Mouse (Mus musculus) midbrain, embryonic 16.5 days (tissue): ENCODE results near the gene Otud7b. TPM values are rescaled to one million over a fixed set of nuclear protein-coding genes. Genes with fewer than 3 reads are reported as not detected.
"Not testable (repeated sequence)": the region's sequence is repeated elsewhere in the genome, so short reads cannot be mapped to it uniquely, and the experiment has no call there.

ENCODE experiments used
- ATAC-seq: fragments of 200-750 bp; cut with Nextera tagmentation; 2 replicates; pipeline ENCODE4 v1.8.0; 2017; ENCODE audit warnings: moderate TSS enrichment
- H3K27ac ChIP-seq: fragments of 300-500 bp; sonication (generic); 2 replicates; pipeline ENCODE4 v1.5.1; 2014; ENCODE audit warnings: mild to moderate bottlenecking, low read length, mixed read lengths
- H3K27me3 ChIP-seq: fragments of 300-500 bp; sonication (generic); 2 replicates; pipeline ENCODE4 v1.6.1; 2014; ENCODE audit warnings: low read depth, low read length, mixed read lengths; ENCODE audit not compliant: control insufficient read depth, insufficient read depth
- H3K36me3 ChIP-seq: fragments of 300-500 bp; sonication (generic); 2 replicates; pipeline ENCODE4 v1.6.1; 2014; ENCODE audit warnings: mild to moderate bottlenecking, low read length, moderate library complexity, mixed read lengths; ENCODE audit not compliant: control insufficient read depth, insufficient read depth
- H3K4me1 ChIP-seq: fragments of 300-500 bp; sonication (generic); 2 replicates; pipeline ENCODE4 v1.6.1; 2014; ENCODE audit warnings: mild to moderate bottlenecking, low read length, mixed read lengths; ENCODE audit not compliant: control insufficient read depth, insufficient read depth
- H3K4me2 ChIP-seq: fragments of 300-500 bp; sonication (generic); 2 replicates; pipeline ENCODE4 v1.6.1; 2014; ENCODE audit warnings: mild to moderate bottlenecking, low read length, mixed read lengths
- H3K4me3 ChIP-seq: fragments of 300-500 bp; sonication (generic); 2 replicates; pipeline ENCODE4 v1.5.1; 2014; ENCODE audit warnings: low read depth, mild to moderate bottlenecking, low read length, moderate library complexity, mixed read lengths
- H3K9ac ChIP-seq: fragments of 300-500 bp; sonication (generic); 2 replicates; pipeline ENCODE4 v1.6.1; 2014; ENCODE audit warnings: low read depth, low read length, mixed read lengths
- H3K9me3 ChIP-seq: fragments of 300-500 bp; sonication (generic); replicated peaks from 2 replicates; pipeline ENCODE4 v1.6.1; 2014; ENCODE audit warnings: mild to moderate bottlenecking, low read length, mixed read lengths; ENCODE audit not compliant: control insufficient read depth, poor library complexity, severe bottlenecking
- WGBS: fragments of 180-500 bp; shearing (Covaris S2); extraction: QIAGEN DNeasy Blood & Tissue Kit; methylation state at CpG from one replicate; pipeline ENCODE4 v1.1.7; 2014; 5-methylcytosine and 5-hydroxymethylcytosine counted together
- polyA plus RNA-seq: library from polyadenylated mRNA; unstranded; fragments of >200 nt; fragmentation: Nextera tagmentation; extraction: Ambion mirVana; gene quantifications from 2 replicates; pipeline ENCODE4 v1.2.1, GENCODE M21; 2015

Gene Otud7b
- polyA plus RNA-seq, 1 experiment from 2014 or later, result 7.0 TPM

DNA sequence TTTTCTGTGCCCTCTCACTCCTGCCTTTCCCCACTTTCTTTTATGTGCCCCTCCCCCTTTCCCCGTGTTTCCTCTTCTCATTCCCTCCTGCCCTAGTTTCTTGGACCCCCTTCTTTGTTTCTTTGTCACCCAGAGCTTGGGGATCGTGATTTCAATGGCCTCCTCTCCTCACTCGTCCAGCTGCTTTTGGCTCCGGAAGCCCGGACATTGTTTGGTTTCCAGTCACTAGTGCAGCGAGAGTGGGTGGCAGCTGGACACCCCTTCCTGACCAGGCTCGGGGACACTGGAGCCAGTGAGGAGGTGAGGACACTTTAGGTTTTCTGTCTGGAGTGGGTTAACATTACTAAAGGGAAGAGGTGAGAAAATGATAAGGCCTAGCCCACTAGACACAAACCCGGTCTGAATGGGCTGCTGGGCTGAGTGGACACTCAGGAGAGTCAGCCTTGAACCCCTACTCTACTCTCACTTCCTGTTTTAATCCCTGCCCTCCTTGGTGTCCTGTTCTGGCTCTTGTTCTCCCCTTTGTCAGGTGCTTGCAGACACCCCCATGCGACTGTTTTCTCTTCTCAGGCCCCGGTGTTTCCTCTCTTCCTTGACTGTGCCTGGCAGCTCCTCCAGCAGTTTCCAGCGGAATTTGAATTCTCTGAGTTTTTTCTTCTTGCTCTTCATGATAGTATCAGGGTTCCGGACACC is 64.3 kb downstream of the Otud7b start:
- WGBS, result 65% methylated on average over 12 of the region's 12 CpGs
- Histone ChIP-seq H3K4me1 (peaks cover 18% of the 10 kb centered on the region), H3K4me3 (no peak overlapping the region), H3K4me2 (no peak overlapping the region), H3K9me3 (no peaks in the 10 kb centered on the region), H3K27ac (no peak overlapping the region), H3K9ac (no peak overlapping the region), H3K36me3 (no peaks in the 10 kb centered on the region), H3K27me3 (no peaks in the 10 kb centered on the region)
- no peak for ATAC-seq

GRCm38 (mm10) chr3:96170276-96170675 is 65.9 kb downstream of the Otud7b start:
- H3K27me3 ChIP-seq, result no peaks in the 10 kb centered on the region
- 0 out of 2 replicates have a peak overlapping the region, but pooled peaks have one; percentile 4 for H3K9ac ChIP-seq
- H3K9me3 ChIP-seq, result no peaks in the 10 kb centered on the region
- no peak overlapping the region for H3K27ac ChIP-seq
- H3K4me2 ChIP-seq, result no peak overlapping the region
- no peak overlapping the region for H3K4me3 ChIP-seq
- no peak for ATAC-seq
- H3K36me3 ChIP-seq, result peaks cover 8% of the 10 kb centered on the region; the same call in 1 of the 2 replicates
- H3K4me1 ChIP-seq, result peaks cover 31% of the 10 kb centered on the region
- WGBS, result 84% methylated on average over 4 of the region's 4 CpGs

DNA sequence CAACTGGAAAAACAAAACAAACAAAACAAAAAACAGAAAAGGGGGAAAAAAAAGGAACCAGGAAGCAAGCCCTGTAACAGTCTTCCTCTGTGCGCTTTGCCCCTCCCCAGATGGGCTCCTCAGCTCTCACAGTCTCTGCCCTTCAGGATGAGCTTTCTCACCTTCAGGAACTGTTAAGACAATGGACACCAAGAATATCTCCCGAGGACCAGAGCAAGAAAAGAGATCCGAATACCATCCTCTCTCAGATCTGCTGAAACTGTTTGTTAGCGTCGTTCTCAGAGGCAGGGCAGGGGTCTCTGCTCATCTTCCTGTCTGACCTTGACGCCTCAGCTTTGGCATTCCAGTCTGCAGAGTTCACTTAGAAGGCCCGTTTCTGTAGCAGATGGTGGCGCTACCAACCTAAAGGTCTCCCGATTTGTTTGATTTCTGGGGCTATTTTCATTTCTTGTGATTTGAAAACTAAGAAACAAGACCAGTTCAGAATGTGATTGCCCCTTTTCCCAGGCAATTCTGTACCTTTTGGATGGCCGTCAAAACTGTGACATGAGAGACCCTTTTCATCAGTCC is 66.7 kb downstream of the Otud7b start:
- H3K36me3 ChIP-seq, result peaks cover 10% of the 10 kb centered on the region; the same call in 1 of the 2 replicates
- peak overlapping the region; percentile 26; the same call in 1 of the 2 replicates for H3K9ac ChIP-seq
- peak overlapping the region; percentile 99 for H3K27ac ChIP-seq
- WGBS, result 72% methylated on average over 10 of the region's 10 CpGs
- ATAC-seq, result no peak
- no peaks in the 10 kb centered on the region for H3K27me3 ChIP-seq
- peak overlapping the region; percentile 73 for H3K4me2 ChIP-seq
- peaks cover 31% of the 10 kb centered on the region for H3K4me1 ChIP-seq
- H3K9me3 ChIP-seq, result no peaks in the 10 kb centered on the region
- H3K4me3 ChIP-seq, result peak overlapping the region; percentile 64

GRCm38 (mm10) chr3:96171583-96172196 is 67.4 kb downstream of the Otud7b start:
- H3K27me3 ChIP-seq, result no peaks in the 10 kb centered on the region
- peak overlapping the region; percentile 73 for H3K4me2 ChIP-seq
- no peaks in the 10 kb centered on the region for H3K9me3 ChIP-seq
- H3K9ac ChIP-seq, result peak overlapping the region; percentile 79
- peak overlapping the region; percentile 99 for H3K27ac ChIP-seq
- ATAC-seq, result no peak; the same call in 1 of the 2 replicates
- peaks cover 12% of the 10 kb centered on the region; the same call in 1 of the 2 replicates for H3K36me3 ChIP-seq
- 19% methylated on average over 18 of the region's 18 CpGs for WGBS
- H3K4me3 ChIP-seq, result peak overlapping the region; percentile 64
- H3K4me1 ChIP-seq, result peaks cover 31% of the 10 kb centered on the region

- peak within 1 kb of the TSS; percentile 64 for H3K4me3 ChIP-seq
- no peaks in the 10 kb centered on the region for H3K9me3 ChIP-seq
- peak within 1 kb of the TSS; percentile 79 for H3K9ac ChIP-seq
- peaks cover 14% of the 10 kb centered on the region for H3K36me3 ChIP-seq
- no peaks in the 10 kb centered on the region for H3K27me3 ChIP-seq
- H3K4me2 ChIP-seq, result peak within 1 kb of the TSS; percentile 94
- H3K4me1 ChIP-seq, result peaks cover 31% of the 10 kb centered on the region
- under 1% methylated on average over 56 of the region's 58 CpGs for WGBS
- peak within 1 kb of the TSS; percentile 99 for H3K27ac ChIP-seq
- ATAC-seq, result peak; percentile 94
Measured at GRCm38 (mm10) chr3:96172197-96173178, 68.2 kb downstream of the Otud7b start, which contains the start of gene Sf3b4. Sf3b4 (plus strand) TSS chr3:96172332.

- peak overlapping the region; percentile 64 for H3K4me3 ChIP-seq
- no peak for ATAC-seq
- H3K27me3 ChIP-seq, result no peaks in the 10 kb centered on the region
- H3K4me1 ChIP-seq, result peaks cover 31% of the 10 kb centered on the region
- WGBS, result 37% methylated on average over 7 of the region's 7 CpGs
- H3K36me3 ChIP-seq, result peaks cover 19% of the 10 kb centered on the region
- no peak overlapping the region for H3K27ac ChIP-seq
- peak overlapping the region; percentile 94 for H3K4me2 ChIP-seq
- H3K9ac ChIP-seq, result peak overlapping the region; percentile 78
- no peaks in the 10 kb centered on the region for H3K9me3 ChIP-seq
Measured at GRCm38 (mm10) chr3:96173185-96173584, 68.9 kb downstream of the Otud7b start.

DNA sequence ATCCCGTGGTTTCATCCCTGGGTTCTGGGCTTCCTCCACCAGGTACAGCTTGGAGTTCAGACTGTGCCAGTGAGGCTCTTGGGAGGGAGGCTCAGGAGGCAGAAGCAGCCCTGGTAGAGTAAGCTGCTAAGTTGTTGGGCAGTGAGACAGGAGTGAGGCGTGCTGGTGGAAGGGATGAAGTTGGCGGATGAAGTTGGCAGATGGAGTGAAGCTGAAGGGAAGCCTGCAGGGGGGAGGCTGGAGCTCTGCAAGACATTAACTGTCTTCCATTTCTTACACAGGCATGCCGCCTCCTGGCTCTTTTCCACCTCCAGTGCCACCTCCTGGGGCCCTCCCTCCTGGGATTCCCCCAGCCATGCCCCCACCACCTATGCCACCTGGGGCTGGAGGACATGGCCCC is 69.7 kb downstream of the Otud7b start:
- ATAC-seq, H3K4me2 ChIP-seq, H3K4me3 ChIP-seq, H3K27ac ChIP-seq, H3K27me3 ChIP-seq, H3K9me3 ChIP-seq, H3K9ac ChIP-seq: not testable (repeated sequence)
- peaks cover 31% of the 10 kb centered on the region for H3K4me1 ChIP-seq
- peaks cover 23% of the 10 kb centered on the region for H3K36me3 ChIP-seq
- WGBS, result 91% methylated on average over 3 of the region's 4 CpGs

DNA sequence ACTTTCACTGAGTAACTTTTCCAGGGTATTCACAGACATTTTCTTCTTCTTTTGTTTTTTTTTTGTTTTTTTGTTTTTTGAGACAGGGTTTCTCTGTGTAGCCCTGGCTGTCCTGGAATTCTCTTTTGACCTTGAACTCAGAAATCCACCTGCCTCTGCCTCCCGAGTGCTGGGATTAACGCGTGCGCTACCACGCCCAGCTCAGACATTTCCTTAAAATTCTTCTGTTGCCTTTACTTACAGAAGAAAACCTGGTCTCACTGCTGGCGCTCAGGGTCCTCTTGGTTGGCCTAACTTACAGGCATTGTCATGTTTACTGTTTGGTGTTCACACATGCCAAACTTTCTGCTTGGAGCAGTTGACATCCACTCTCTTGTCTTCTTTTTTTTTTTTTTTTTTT is 70.9 kb downstream of the Otud7b start:
- Histone ChIP-seq H3K4me2 (no peak overlapping the region), H3K27ac (no peak overlapping the region), H3K4me1 (peaks cover 35% of the 10 kb centered on the region), H3K9ac (no peak overlapping the region), H3K27me3 (no peaks in the 10 kb centered on the region), H3K9me3 (no peaks in the 10 kb centered on the region), H3K36me3 (peaks cover 23% of the 10 kb centered on the region), H3K4me3 (no peak overlapping the region)
- whole genome bisulfite sequencing, result 94% methylated on average over 6 of the region's 6 CpGs
- ATAC-seq, result no peak
